Mouse (Mus musculus): ENCODE data around the gene C1qtnf9.

GRCm38 (mm10) chr14:60818045-60818444 is 50.1 kb downstream of the C1qtnf9 start:
- no peak for TF ChIP-seq ZNF384 (IDR thresholded peaks at IDR 0.05; ENCODE audit: low read depth, low read length)
- TF ChIP-seq ZC3H11A (IDR thresholded peaks at IDR 0.05; ENCODE audit: borderline replicate concordance, low read depth, low read length), result no peak
- TF ChIP-seq HCFC1 (IDR thresholded peaks at IDR 0.05; ENCODE audit: borderline replicate concordance, insufficient read depth, low read length), result no peak
- TF ChIP-seq MAFK (IDR thresholded peaks at IDR 0.05; ENCODE audit: insufficient read depth, low read depth, low read length), result no peak
- TF ChIP-seq CHD2 (IDR thresholded peaks at IDR 0.05; ENCODE audit: low read depth, low read length), result no peak
